Mouse (Mus musculus) neural tube, embryonic 12.5 days (tissue): ENCODE results near the gene Dapk1. TPM values are rescaled to one million over a fixed set of nuclear protein-coding genes. Genes with fewer than 3 reads are reported as not detected.

Source experiments
- ATAC-seq: fragments of 200-750 bp; cut with Nextera tagmentation; 2 replicates; pipeline ENCODE4 v1.8.0; 2017; ENCODE audit warnings: low read depth, mild to moderate bottlenecking, moderate TSS enrichment, moderate library complexity; ENCODE audit not compliant: low FRiP score
- H3K27ac ChIP-seq: fragments of 300-500 bp; sonication (generic); 2 replicates; pipeline ENCODE4 v1.5.1; 2016
- H3K27me3 ChIP-seq: fragments of 300-500 bp; sonication (generic); replicated peaks from 2 replicates; pipeline ENCODE4 v1.6.1; 2016; ENCODE audit warnings: mild to moderate bottlenecking
- H3K36me3 ChIP-seq: fragments of 300-500 bp; sonication (generic); 2 replicates; pipeline ENCODE4 v1.6.1; 2016; ENCODE audit warnings: mild to moderate bottlenecking
- H3K4me1 ChIP-seq: fragments of 300-500 bp; sonication (generic); 2 replicates; pipeline ENCODE4 v1.6.1; 2016
- H3K4me2 ChIP-seq: fragments of 300-500 bp; sonication (generic); replicated peaks from 2 replicates; pipeline ENCODE4 v1.6.1; 2016; ENCODE audit warnings: mild to moderate bottlenecking
- H3K4me3 ChIP-seq: fragments of 300-500 bp; sonication (generic); 2 replicates; pipeline ENCODE4 v1.5.1; 2016
- H3K9ac ChIP-seq: fragments of 300-500 bp; sonication (generic); 2 replicates; pipeline ENCODE4 v1.6.1; 2016; ENCODE audit warnings: mild to moderate bottlenecking
- H3K9me3 ChIP-seq: fragments of 300-500 bp; sonication (generic); 2 replicates; pipeline ENCODE4 v1.6.1; 2016; ENCODE audit warnings: mild to moderate bottlenecking
- WGBS: fragments of 180-500 bp; shearing (Covaris S2); methylation state at CpG from one replicate; pipeline ENCODE4 v1.1.7; 2016; 5-methylcytosine and 5-hydroxymethylcytosine counted together
- polyA plus RNA-seq: library from polyadenylated mRNA; unstranded; fragments of >200 nt; fragmentation: Nextera tagmentation; extraction: Ambion mirVana; gene quantifications from 2 replicates; pipeline ENCODE4 v1.2.1, GENCODE M21; 2016

The Dapk1 gene
- polyA plus RNA-seq, 1 experiment from 2014 or later: 37.3 TPM

DNA sequence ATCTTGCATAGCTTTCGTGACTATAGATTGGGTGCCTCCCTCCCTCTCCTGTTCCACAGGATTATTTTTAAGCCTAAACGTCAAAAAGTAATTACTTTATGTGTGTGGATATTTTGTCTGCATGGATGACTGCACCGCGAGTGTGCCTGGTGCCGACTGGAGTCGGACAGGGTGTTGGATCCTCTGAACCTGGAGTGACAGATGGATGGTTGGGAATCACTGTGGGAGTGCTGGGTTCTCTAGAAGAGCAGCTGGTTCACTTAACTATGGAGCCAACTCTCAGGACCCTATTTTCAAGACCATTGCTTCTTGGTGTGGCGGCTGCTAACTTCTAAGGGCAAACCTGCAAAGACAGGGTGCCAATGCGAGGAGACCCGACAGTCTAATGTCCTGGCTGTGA lies 133.6 kb downstream of the Dapk1 start:
- 89% methylated on average over 9 of the region's 9 CpGs for WGBS
- peaks cover 59% of the 10 kb centered on the region for H3K36me3 ChIP-seq

DNA sequence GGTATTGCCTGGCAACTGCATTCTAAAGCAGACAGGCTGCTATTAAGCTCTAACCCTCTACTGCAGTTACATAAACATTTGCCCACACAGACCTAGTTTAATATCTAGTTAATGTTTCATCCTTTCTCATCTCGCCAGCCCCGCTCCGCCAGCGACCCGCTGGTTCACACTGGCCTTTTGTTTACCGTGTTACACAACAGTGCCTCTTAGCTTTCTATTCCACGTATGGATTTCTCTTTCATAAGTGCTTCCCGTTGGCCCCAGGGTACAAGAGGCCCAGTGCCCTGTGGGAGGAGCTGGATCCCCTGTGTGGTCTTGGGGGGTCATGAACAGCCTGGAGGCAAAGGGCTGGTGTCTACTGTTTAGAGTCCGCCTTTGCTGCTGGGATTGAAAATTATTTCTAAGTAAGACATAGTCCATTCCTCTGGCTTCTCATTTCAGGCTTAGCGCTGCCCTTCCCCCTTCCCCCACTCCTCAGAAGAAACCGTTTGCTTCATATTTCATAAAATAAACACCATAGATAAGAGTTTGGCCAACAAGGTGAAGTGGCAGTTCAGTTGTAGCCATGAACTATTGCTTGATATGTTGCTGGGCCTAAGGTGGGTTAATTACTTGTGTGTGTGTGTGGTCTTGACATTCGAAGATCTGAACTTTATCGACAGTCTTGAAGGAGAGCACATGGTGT lies 134.8 kb downstream of the Dapk1 start:
- H3K36me3 ChIP-seq: peaks cover 50% of the 10 kb centered on the region
- H3K27me3 ChIP-seq: no peaks in the 10 kb centered on the region
- no peak overlapping the region for H3K4me2 ChIP-seq
- no peak overlapping the region for H3K9ac ChIP-seq
- H3K4me1 ChIP-seq: peaks cover 8% of the 10 kb centered on the region; the same call in 1 of the 2 replicates
- no peak for ATAC-seq
- no peaks in the 10 kb centered on the region for H3K9me3 ChIP-seq
- no peak overlapping the region for H3K27ac ChIP-seq
- WGBS: 82% methylated on average over 13 of the region's 13 CpGs
- no peak overlapping the region for H3K4me3 ChIP-seq

More for the DNA sequence above, 133.6 kb downstream of the Dapk1 start:
- Histone ChIP-seq H3K9ac (no peak overlapping the region), H3K9me3 (no peaks in the 10 kb centered on the region), H3K27me3 (no peaks in the 10 kb centered on the region), H3K27ac (no peak overlapping the region), H3K4me1 (peaks cover 8% of the 10 kb centered on the region; the same call in 1 of the 2 replicates), H3K4me3 (no peak overlapping the region), H3K4me2 (no peak overlapping the region)
- ATAC-seq: no peak

DNA sequence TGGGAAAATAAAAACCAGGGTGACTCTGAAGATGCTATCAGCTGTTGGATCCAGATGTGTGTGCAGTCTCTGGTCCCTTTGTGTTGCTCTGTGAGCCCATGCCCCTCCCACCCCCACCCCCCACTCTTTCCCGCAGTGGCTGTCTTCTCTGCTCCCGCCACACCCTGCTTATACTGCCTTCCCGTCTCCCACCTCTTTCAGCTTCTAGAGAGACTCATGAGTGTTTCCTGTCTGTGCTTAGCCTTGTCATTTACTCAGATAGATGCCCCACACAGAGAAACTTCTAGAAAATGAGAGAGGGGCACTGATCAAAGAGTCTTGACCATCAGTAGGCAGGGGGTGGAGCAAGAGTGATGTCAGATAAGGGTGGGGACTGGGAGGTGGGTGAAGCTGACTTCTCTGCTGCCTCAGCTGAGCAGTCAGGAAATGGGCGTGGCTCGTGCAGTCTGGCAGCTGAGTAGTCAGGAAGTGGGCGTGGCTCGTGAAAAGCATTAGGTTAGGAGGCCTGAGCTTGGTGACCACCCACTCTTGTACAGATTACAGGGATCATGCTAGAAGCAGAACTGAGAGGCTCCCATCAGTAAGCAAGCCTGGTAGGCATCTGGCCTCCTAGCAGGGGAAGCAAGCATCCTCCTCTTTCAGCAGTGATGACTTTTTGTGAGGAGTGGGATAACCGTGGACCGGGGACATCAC lies 136.0 kb downstream of the Dapk1 start:
- no peak overlapping the region for H3K27ac ChIP-seq
- H3K27me3 ChIP-seq: no peaks in the 10 kb centered on the region
- H3K4me3 ChIP-seq: no peak overlapping the region
- ATAC-seq: peak; percentile 48
- H3K4me2 ChIP-seq: peak overlapping the region; percentile 33
- peaks cover 45% of the 10 kb centered on the region for H3K36me3 ChIP-seq
- peaks cover 8% of the 10 kb centered on the region; the same call in 1 of the 2 replicates for H3K4me1 ChIP-seq
- no peak overlapping the region for H3K9ac ChIP-seq
- WGBS: 19% methylated on average over 9 of the region's 9 CpGs
- no peaks in the 10 kb centered on the region for H3K9me3 ChIP-seq

DNA sequence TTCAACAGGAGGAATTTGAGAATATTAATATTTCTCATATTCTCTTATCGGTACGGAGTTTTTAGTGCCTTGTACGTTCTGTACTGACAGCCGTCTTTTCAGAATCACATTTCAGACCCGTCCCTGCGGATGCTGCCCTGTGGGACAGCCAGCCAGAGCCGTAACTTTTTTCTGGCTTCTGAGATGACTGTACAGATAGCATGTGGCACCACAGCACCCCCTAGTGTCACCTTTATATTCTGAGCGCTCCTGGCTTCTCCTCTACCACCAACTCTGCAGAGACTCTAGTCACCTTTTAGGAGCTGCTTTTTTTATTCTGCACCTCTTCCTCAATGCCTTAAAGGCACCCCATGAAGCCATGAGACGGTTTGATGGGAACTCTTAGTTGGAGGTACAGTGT lies 136.7 kb downstream of the Dapk1 start:
- Histone ChIP-seq H3K4me1 (peaks cover 8% of the 10 kb centered on the region; the same call in 1 of the 2 replicates), H3K9me3 (no peaks in the 10 kb centered on the region), H3K4me3 (no peak overlapping the region), H3K36me3 (peaks cover 40% of the 10 kb centered on the region), H3K9ac (no peak overlapping the region), H3K27ac (no peak overlapping the region), H3K4me2 (peak overlapping the region; percentile 33), H3K27me3 (no peaks in the 10 kb centered on the region)
- ATAC-seq: peak; percentile 81
- 21% methylated on average over 9 of the region's 9 CpGs for WGBS

DNA sequence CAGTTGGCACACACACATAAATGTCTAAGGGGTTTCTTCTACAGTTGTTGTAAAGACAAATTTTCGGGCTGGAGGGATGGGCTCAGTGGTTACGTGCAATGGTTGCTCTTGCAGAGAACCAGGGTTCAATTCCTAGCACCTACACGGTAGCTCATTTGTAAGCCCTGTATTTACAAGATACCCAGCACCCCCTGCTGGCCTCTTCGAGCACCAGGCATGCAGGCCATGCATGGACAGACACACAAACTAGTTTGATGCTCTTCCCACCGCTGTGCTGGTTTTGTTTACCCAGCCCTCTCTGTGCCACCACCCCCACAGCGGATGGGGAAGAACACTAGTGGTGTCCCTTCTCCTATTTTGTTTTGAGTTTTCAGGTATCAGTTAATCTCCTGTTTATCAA lies 138.5 kb downstream of the Dapk1 start:
- Histone ChIP-seq H3K9me3 (no peaks in the 10 kb centered on the region), H3K27me3 (no peaks in the 10 kb centered on the region), H3K4me1 (peaks cover 8% of the 10 kb centered on the region; the same call in 1 of the 2 replicates), H3K27ac (no peak overlapping the region), H3K9ac (no peak overlapping the region), H3K4me2 (no peak overlapping the region), H3K4me3 (no peak overlapping the region), H3K36me3 (peaks cover 30% of the 10 kb centered on the region)
- ATAC-seq: no peak
- WGBS: 92% methylated on average over 6 of the region's 6 CpGs

DNA sequence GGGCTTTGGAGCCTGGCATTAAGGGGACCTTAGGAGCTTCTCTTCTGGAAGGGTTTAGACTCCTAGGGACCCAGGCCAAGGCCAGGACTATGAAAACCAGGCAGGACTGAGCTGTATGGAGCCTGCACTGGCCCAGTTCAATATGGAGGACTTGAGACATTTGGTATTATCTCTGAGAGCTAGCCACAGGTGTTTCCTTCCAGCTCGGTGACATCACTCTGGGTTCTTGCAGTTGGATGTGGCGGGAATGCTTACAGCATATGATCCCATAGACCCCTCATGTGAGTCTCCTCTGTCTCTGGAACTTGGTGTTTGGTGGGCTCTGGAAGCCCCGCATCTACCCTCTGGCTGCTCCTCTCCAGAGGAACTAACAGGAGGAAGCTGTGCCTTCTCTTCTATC lies 140.9 kb downstream of the Dapk1 start:
- no peak overlapping the region for H3K27ac ChIP-seq
- peaks cover 24% of the 10 kb centered on the region for H3K36me3 ChIP-seq
- H3K4me2 ChIP-seq: no peak overlapping the region
- H3K9me3 ChIP-seq: no peaks in the 10 kb centered on the region
- H3K27me3 ChIP-seq: no peaks in the 10 kb centered on the region
- 93% methylated on average over 3 of the region's 3 CpGs for WGBS
- 0 out of 2 replicates have a peak, but pooled peaks cover 5% of the 10 kb centered on the region for H3K4me1 ChIP-seq
- no peak for ATAC-seq
- no peak overlapping the region for H3K9ac ChIP-seq
- H3K4me3 ChIP-seq: no peak overlapping the region

DNA sequence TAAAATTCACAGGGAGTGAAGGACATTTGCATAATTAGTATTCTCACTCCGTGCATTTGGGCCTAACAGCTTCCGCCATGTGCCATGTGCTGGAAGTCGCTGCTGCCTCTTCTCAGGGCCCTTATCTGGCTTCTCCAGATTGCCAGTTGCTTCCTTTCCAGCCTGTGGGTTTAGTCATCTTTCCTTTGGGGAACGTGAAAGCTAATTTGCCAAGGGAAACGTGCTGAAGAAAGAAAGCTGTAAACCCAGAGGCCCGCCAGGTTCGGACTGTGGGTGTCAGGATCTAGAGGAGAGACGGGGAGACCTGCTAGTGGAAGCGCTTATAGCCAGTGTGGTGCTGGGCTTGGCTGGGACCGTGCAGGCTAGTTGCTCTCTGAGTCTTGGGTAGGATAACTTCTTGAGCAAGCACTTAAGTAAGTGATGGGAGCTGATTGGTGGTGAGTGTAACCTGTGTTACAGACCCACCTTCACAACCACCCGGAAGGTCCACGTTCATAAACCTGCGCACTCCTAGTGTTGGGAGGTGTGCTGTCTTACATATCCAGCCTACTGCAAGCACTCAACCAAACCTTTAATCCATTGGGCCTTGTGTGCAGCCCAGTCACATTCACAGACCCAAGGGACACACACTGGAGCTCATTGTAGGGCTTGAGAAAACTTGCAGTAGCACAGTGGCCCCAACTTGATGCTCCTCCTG lies 141.8 kb downstream of the Dapk1 start:
- Histone ChIP-seq H3K4me3 (no peak overlapping the region), H3K4me1 (no peaks in the 10 kb centered on the region), H3K36me3 (peaks cover 31% of the 10 kb centered on the region), H3K9me3 (no peaks in the 10 kb centered on the region), H3K4me2 (no peak overlapping the region), H3K27ac (no peak overlapping the region), H3K9ac (peak overlapping the region; percentile 17; the same call in 1 of the 2 replicates), H3K27me3 (no peaks in the 10 kb centered on the region)
- ATAC-seq: no peak; the same call in 1 of the 2 replicates
- WGBS: 71% methylated on average over 13 of the region's 13 CpGs

DNA sequence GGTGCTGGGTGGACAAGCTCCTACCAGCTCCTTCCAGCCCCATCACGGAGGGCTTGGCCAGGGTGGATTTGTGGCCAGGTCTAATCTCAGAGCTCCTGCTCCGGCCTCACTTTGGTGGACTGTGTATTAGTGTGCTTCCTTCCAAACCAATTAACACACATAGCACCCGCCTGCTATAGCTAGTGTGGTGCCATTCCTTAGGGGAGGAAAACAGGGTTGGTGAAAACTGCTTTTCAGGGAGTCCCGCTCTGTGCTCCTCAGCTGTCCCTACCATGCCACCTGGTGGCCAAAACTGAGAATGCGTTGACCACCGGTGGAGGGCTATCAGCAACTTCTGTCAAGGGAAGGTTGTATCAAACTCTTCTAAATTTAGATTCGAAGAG lies 142.3 kb downstream of the Dapk1 start:
- no peaks in the 10 kb centered on the region for H3K9me3 ChIP-seq
- no peaks in the 10 kb centered on the region for H3K4me1 ChIP-seq
- no peaks in the 10 kb centered on the region for H3K27me3 ChIP-seq
- no peak overlapping the region for H3K4me3 ChIP-seq
- 40% methylated on average over 7 of the region's 7 CpGs for WGBS
- H3K9ac ChIP-seq: peak overlapping the region; percentile 17; the same call in 1 of the 2 replicates
- peak; percentile 60; the same call in 1 of the 2 replicates for ATAC-seq
- H3K27ac ChIP-seq: no peak overlapping the region
- peaks cover 36% of the 10 kb centered on the region for H3K36me3 ChIP-seq
- H3K4me2 ChIP-seq: no peak overlapping the region

DNA sequence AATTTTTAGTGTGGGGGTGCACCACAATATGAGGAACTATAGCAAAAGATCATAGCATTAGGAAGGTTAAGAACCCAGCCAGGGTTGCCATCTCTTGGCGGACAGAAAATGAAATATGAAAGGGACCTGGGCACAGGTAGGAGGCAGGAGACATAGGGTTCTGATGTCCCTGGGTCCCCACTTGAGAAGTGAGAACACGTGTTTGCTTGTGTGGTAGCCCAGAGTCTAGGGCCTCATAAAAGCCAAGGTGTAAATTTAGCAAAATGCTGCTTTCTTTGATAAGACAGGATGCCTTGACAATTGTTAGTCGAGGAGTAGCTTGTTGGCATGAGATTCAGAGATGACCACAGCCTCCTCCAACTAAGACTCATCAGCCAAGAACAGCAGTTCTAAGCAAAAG lies 143.0 kb downstream of the Dapk1 start:
- WGBS: 87% methylated on average over 3 of the region's 3 CpGs
- Histone ChIP-seq H3K4me3 (no peak overlapping the region), H3K27ac (no peak overlapping the region), H3K4me2 (no peak overlapping the region), H3K36me3 (peaks cover 40% of the 10 kb centered on the region), H3K4me1 (no peaks in the 10 kb centered on the region), H3K9ac (no peak overlapping the region), H3K9me3 (no peaks in the 10 kb centered on the region), H3K27me3 (no peaks in the 10 kb centered on the region)
- no peak for ATAC-seq

DNA sequence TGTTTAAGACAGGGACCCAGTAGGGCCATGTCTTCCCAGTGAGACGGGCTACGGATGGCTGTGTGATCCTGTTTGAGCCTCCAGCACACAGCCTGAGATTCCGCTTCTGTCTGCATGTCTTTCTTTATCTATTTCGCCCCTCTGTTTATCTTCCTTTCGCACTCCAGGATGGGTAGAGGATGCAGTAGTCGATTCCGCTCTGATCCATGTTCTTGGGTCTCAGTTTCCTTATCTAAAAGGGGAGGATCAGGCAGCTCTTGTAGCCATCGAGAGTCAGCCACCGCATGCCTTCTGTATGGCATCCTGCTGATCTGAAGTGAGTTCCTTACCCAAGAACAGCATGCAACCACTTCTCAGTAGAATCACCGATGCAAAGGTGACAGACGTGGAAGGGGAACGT lies 143.6 kb downstream of the Dapk1 start:
- no peak for ATAC-seq
- Histone ChIP-seq H3K27ac (no peak overlapping the region), H3K4me2 (no peak overlapping the region), H3K4me3 (no peak overlapping the region), H3K36me3 (peaks cover 38% of the 10 kb centered on the region), H3K9ac (no peak overlapping the region), H3K27me3 (no peaks in the 10 kb centered on the region), H3K4me1 (no peaks in the 10 kb centered on the region), H3K9me3 (no peaks in the 10 kb centered on the region)
- 92% methylated on average over 12 of the region's 12 CpGs for WGBS

DNA sequence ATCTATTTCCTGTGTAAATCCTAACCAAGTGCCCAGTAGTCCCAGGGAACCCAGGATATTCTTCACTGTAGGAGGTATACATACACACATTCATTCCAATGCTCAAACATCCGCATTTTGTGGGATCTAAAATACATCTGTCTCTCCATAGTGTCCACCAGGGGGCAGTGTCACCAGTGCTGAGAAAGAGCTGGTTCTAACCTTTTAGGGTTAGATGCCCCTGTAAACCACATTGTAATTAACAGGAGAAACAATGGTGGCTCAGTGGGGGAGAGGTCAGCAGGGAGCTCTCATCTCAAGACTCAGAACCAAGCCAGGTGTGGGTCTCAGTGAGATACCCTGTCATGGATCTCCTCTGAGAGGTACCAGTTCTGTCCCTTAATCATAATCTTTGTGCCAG lies 144.5 kb downstream of the Dapk1 start:
- WGBS: 63% methylated on average over 1 of the region's 1 CpGs
- no peaks in the 10 kb centered on the region for H3K4me1 ChIP-seq
- H3K4me3 ChIP-seq: no peak overlapping the region
- H3K27ac ChIP-seq: no peak overlapping the region
- peaks cover 39% of the 10 kb centered on the region for H3K36me3 ChIP-seq
- H3K9me3 ChIP-seq: no peaks in the 10 kb centered on the region
- no peak overlapping the region for H3K9ac ChIP-seq
- no peak overlapping the region for H3K4me2 ChIP-seq
- no peaks in the 10 kb centered on the region for H3K27me3 ChIP-seq
- no peak for ATAC-seq

DNA sequence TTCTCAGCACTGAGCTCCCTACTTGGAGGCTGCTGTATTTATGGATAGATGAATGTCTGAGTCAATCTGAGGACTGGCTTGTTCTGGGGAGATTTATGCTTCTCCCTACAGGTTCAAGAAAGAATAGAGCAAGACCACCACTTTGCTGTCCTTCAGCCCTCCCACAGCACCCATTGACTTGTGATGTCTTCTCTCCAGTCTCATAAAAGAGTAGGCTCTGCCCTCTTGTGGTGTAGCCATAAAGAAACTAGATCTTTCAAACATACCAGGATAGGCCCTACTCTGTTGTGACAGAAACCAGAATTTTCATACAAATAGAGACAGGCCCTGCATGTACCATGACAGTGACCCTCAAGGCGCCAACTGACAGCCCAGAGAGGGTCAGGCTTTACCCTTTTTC lies 145.5 kb downstream of the Dapk1 start:
- ATAC-seq: no peak
- Histone ChIP-seq H3K4me3 (no peak overlapping the region), H3K36me3 (peaks cover 40% of the 10 kb centered on the region), H3K4me2 (no peak overlapping the region), H3K9ac (no peak overlapping the region), H3K27me3 (no peaks in the 10 kb centered on the region), H3K9me3 (no peaks in the 10 kb centered on the region), H3K4me1 (no peaks in the 10 kb centered on the region), H3K27ac (no peak overlapping the region)
- 86% methylated on average over 1 of the region's 1 CpGs for WGBS
